Mouse (Mus musculus): ENCODE data around the gene Olfr372. TPM values are rescaled to one million over a fixed set of nuclear protein-coding genes. Genes with fewer than 3 reads are reported as not detected.

The Olfr372 gene
- polyA plus RNA-seq, 1 experiment from 2014 or later = not detected

Other genes starting within 250 kb of the Olfr372 start
- gene Zfp709, start 159.2 kb upstream of the Olfr372 start, polyA plus RNA-seq (2015; fragmentation: Nextera tagmentation; extraction: Ambion mirVana) = 8.2 and 8.7 TPM in 2 replicates
- gene Zfp882, start 132.6 kb upstream of the Olfr372 start, polyA plus RNA-seq (2015; fragmentation: Nextera tagmentation; extraction: Ambion mirVana) = 16.5 and 17.8 TPM in 2 replicates
- 34.9 and 38.9 TPM in 2 replicates for gene Zfp617, start 132.6 kb upstream of the Olfr372 start, polyA plus RNA-seq (2015; fragmentation: Nextera tagmentation; extraction: Ambion mirVana)
- gene Zfp961, start 90.2 kb upstream of the Olfr372 start, polyA plus RNA-seq (2015; fragmentation: Nextera tagmentation; extraction: Ambion mirVana) = 15.1 and 16.9 TPM in 2 replicates
- gene Cyp4f18, start 31.6 kb upstream of the Olfr372 start, polyA plus RNA-seq (2015; fragmentation: Nextera tagmentation; extraction: Ambion mirVana) = 0.73 and 0.76 TPM in 2 replicates
- gene Olfr373, start 42.0 kb downstream of the Olfr372 start, polyA plus RNA-seq (2015; fragmentation: Nextera tagmentation; extraction: Ambion mirVana) = not detected in 2 replicates
- gene Olfr374, start 65.8 kb downstream of the Olfr372 start, polyA plus RNA-seq (2015; fragmentation: Nextera tagmentation; extraction: Ambion mirVana) = 0.05 TPM in 1 of 2 replicates, not detected in the other
- 221 and 233 TPM in 2 replicates for gene Tpm4, start 93.8 kb downstream of the Olfr372 start, polyA plus RNA-seq (2015; fragmentation: Nextera tagmentation; extraction: Ambion mirVana)
- gene Rab8a, start 120.0 kb downstream of the Olfr372 start, polyA plus RNA-seq (2015; fragmentation: Nextera tagmentation; extraction: Ambion mirVana) = 94.1 and 96.0 TPM in 2 replicates
- gene Hsh2d, start 148.4 kb downstream of the Olfr372 start, polyA plus RNA-seq (2015; fragmentation: Nextera tagmentation; extraction: Ambion mirVana) = not detected in 2 replicates
- not detected in 2 replicates for gene Cib3, start 171.6 kb downstream of the Olfr372 start, polyA plus RNA-seq (2015; fragmentation: Nextera tagmentation; extraction: Ambion mirVana)
- not detected in 2 replicates for gene Gm11034, start 172.4 kb downstream of the Olfr372 start, polyA plus RNA-seq (2015; fragmentation: Nextera tagmentation; extraction: Ambion mirVana)
- 108 and 109 TPM in 2 replicates for gene Fam32a, start 178.5 kb downstream of the Olfr372 start, polyA plus RNA-seq (2015; fragmentation: Nextera tagmentation; extraction: Ambion mirVana)
- gene Ap1m1, start 198.8 kb downstream of the Olfr372 start, polyA plus RNA-seq (2015; fragmentation: Nextera tagmentation; extraction: Ambion mirVana) = 247 and 261 TPM in 2 replicates

Measured in hindbrain, embryonic 13.5 days (tissue).